Mouse (Mus musculus) kidney, postnatal 4 days (tissue): ENCODE measurements around the gene Gm379.

Experiments
- DNase-seq, 2 experiments: peaks; one replicate each; pipeline ENCODE4 v3.0.0; 2021; ENCODE audit warnings: mixed read lengths in 2 of 2

The Gm379 gene

GRCm38 (mm10) chrX:108664885-108665284 lies at the start of gene Gm379:
Gene Gm379 (minus strand): TSS chrX:108664891.
- DNase-seq: no peak

GRCm38 (mm10) chrX:108704312-108704711 lies 39.6 kb upstream of the Gm379 start:
- no peak for DNase-seq

GRCm38 (mm10) chrX:108668868-108669267 lies 4.2 kb upstream of the Gm379 start:
- DNase-seq: no peak

GRCm38 (mm10) chrX:108621991-108622390 lies 42.7 kb downstream of the Gm379 start:
- no peak for DNase-seq

GRCm38 (mm10) chrX:108620886-108621285 lies 43.8 kb downstream of the Gm379 start:
- no peak for DNase-seq
